Mouse (Mus musculus) myocyte (in vitro differentiated cells): ENCODE data around the gene Eif4e3.

Experiments
- E2F4 ChIP-seq: IDR thresholded peaks from one replicate; pipeline ENCODE4 v1.6.1; 2011; ENCODE audit warnings: mild to moderate bottlenecking, control low read depth, moderate library complexity; ENCODE audit not compliant: insufficient read depth
- MYOD1 ChIP-seq, 3 experiments: IDR thresholded peaks; one replicate each; pipeline ENCODE4 v1.6.1; 2011; ENCODE audit warnings: control low read depth in 2 of 3, low read depth in 2 of 3, mild to moderate bottlenecking in 2 of 3, moderate library complexity in 1 of 3; ENCODE audit not compliant: insufficient read length in 2 of 3, control insufficient read depth in 1 of 3
- MYOG ChIP-seq, 3 experiments: IDR thresholded peaks; one replicate each; pipeline ENCODE4 v1.6.1; 2011; ENCODE audit warnings: control low read depth in 2 of 3, low read depth in 2 of 3, mild to moderate bottlenecking in 2 of 3; ENCODE audit not compliant: insufficient read length in 2 of 3, control insufficient read depth in 1 of 3, insufficient read depth in 1 of 3
- POLR2A ChIP-seq: IDR thresholded peaks from one replicate; pipeline ENCODE4 v1.6.1; 2011; ENCODE audit warnings: low read depth, mild to moderate bottlenecking, control low read depth, moderate library complexity; ENCODE audit not compliant: insufficient read length
- POLR2AphosphoS2 ChIP-seq: IDR thresholded peaks from one replicate; pipeline ENCODE4 v1.6.1; 2011; ENCODE audit warnings: low read depth, control low read depth; ENCODE audit not compliant: insufficient read length
- TCF12 ChIP-seq: IDR thresholded peaks from one replicate; pipeline ENCODE4 v1.6.1; 2011; ENCODE audit warnings: mild to moderate bottlenecking, control low read depth; ENCODE audit not compliant: poor library complexity, insufficient read depth, severe bottlenecking

- TF ChIP-seq TCF12 = no peak
- no peak for TF ChIP-seq POLR2A
- no peak for TF ChIP-seq MYOG (IDR thresholded peaks at IDR 0.05; ENCODE audit: control insufficient read depth in 1 of 3, insufficient read depth in 1 of 3, insufficient read length in 2 of 3, low read depth in 2 of 3)
- TF ChIP-seq POLR2AphosphoS2 = no peak
- TF ChIP-seq MYOD1 (IDR thresholded peaks at IDR 0.05; ENCODE audit: control insufficient read depth in 1 of 3, insufficient read length in 2 of 3, low read depth in 2 of 3) = no peak
- no peak for TF ChIP-seq E2F4
Observed at GRCm38 (mm10) chr6:99669481-99670325, 3.1 kb upstream of the Eif4e3 start.
